Mouse (Mus musculus): ENCODE measurements at regions not wholly inside any gene's neighbourhood (a gene's known extent, or its start where the extent isn't known, plus 50 kb on each side); places are given as distances from the start of the nearest gene placed in this dataset.

DNA sequence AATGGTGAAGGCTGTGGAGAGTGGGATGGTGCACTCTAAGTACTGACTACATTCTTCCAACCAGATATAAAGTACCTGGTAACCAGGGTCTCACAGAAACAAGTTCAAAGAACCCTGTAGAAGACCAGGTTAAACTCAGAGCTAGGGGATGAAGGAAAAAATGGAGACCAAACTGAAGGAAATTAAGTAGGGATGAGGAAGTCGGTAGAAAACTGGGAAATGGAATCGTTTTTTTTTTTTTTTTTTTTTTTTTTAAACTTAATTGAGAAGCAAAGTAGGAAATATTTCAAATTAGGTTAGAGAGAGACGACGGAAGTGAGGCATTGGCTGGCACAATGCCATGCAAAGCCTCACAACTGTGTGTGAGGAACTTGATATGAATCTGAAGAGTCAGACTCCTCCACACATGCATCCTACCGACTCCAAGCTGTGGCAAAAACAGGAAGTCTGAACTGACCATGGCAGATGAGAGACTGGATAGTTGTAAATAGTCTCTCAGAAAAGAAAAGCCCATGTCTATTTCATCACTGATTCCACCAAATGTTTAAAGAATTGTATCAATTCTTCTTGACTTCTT is 194.2 kb downstream of the Etnk1 start:
- Histone ChIP-seq H3K4me1 (ENCODE audit: control insufficient read depth in 1 of 2, insufficient read depth in 2 of 2) (no peaks in the 10 kb centered on the region), H3K27ac (ENCODE audit: insufficient read depth, low read depth) (no peak overlapping the region), H3K27me3 (replicated peaks) (no peaks in the 10 kb centered on the region), H3K36me3 (replicated peaks in 1 of 2; ENCODE audit: control insufficient read depth in 1 of 2, insufficient read depth in 1 of 2, low read length in 1 of 2) (no peaks in the 10 kb centered on the region), H3K9ac (ENCODE audit: insufficient read depth, low read depth) (no peak overlapping the region), H3K4me3 (replicated peaks in 1 of 3; ENCODE audit: low read depth in 2 of 3, low read length in 2 of 3, poor library complexity in 1 of 3) (no peak overlapping the region), H3K79me2 (replicated peaks; ENCODE audit: control insufficient read depth, extremely low read depth, insufficient read depth, poor library complexity, severe bottlenecking) (no peaks in the 10 kb centered on the region), H3K9me3 (replicated peaks; ENCODE audit: low read length) (no peaks in the 10 kb centered on the region), H3K4me2 (ENCODE audit: insufficient read depth, low read depth, poor library complexity, severe bottlenecking) (no peak overlapping the region)
- in situ Hi-C loops (cut with MboI; ENCODE audit: low pct_ligation_motif_present, low pct_unique_long_range_greater_than_20kb, low sequenced_read_pairs), result no loop called here
- TF ChIP-seq POLR2A (IDR thresholded peaks at IDR 0.05; ENCODE audit: low read depth, low read length) (no peak), SIN3A (IDR thresholded peaks at IDR 0.05; ENCODE audit: low read length) (no peak), UBTF (IDR thresholded peaks at IDR 0.05; ENCODE audit: low read depth, low read length) (no peak), MAFK (IDR thresholded peaks at IDR 0.05; ENCODE audit: insufficient replicate concordance, low read length) (no peak), ZKSCAN1 (IDR thresholded peaks at IDR 0.05; ENCODE audit: borderline replicate concordance, low read depth, low read length) (no peak), USF1 (IDR thresholded peaks at IDR 0.05; ENCODE audit: low read depth, low read length) (no peak), SMC3 (IDR thresholded peaks at IDR 0.05; ENCODE audit: low read depth, low read length) (no peak), ZC3H11A (IDR thresholded peaks at IDR 0.05; ENCODE audit: low read depth, low read length) (no peak), RAD21 (IDR thresholded peaks at IDR 0.05; ENCODE audit: low read depth, low read length) (no peak), NRF1 (IDR thresholded peaks at IDR 0.05; ENCODE audit: low read depth, low read length) (no peak)
- DNase-seq (ENCODE audit: extremely low read depth), result no peak
- dilution Hi-C loops (cut with MboI; ENCODE audit: extremely low pct_ligation_motif_present, extremely low pct_unique_long_range_greater_than_20kb, low sequenced_read_pairs), result no loop called here

DNA sequence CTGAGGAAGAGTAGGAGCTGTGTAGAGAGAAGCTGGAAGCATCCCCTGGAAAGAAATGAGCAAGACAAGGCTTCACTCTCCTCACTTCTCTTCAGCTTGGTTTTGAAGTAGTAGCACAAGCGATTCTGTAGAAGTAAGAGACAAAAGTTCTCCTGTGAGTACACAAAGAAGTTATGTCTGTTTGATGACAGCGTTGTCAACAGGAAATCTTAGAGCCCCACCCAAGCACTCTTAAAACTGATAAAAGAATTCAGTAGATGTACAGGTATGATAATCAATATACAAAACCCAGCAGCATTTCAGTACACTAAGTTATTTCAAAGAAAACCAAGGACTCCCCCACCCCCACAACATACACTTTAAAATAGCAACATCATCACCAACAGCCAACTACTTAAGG is 194.9 kb downstream of the Etnk1 start:
- no peaks in the 10 kb centered on the region for H3K79me2 ChIP-seq (replicated peaks; ENCODE audit: control insufficient read depth, extremely low read depth, insufficient read depth, poor library complexity, severe bottlenecking)
- H3K4me2 ChIP-seq (ENCODE audit: insufficient read depth, low read depth, poor library complexity, severe bottlenecking), result no peak overlapping the region
- H3K27ac ChIP-seq (ENCODE audit: insufficient read depth, low read depth), result no peak overlapping the region
- no peaks in the 10 kb centered on the region for H3K27me3 ChIP-seq (replicated peaks)
- dilution Hi-C loops (cut with MboI; ENCODE audit: extremely low pct_ligation_motif_present, extremely low pct_unique_long_range_greater_than_20kb, low sequenced_read_pairs) (no loop called here), in situ Hi-C loops (cut with MboI; ENCODE audit: low pct_ligation_motif_present, low pct_unique_long_range_greater_than_20kb, low sequenced_read_pairs) (no loop called here)
- DNase-seq (ENCODE audit: extremely low read depth), result no peak
- no peaks in the 10 kb centered on the region for H3K4me1 ChIP-seq (ENCODE audit: control insufficient read depth in 1 of 2, insufficient read depth in 2 of 2)
- no peaks in the 10 kb centered on the region for H3K9me3 ChIP-seq (replicated peaks; ENCODE audit: low read length)
- no peaks in the 10 kb centered on the region for H3K36me3 ChIP-seq (replicated peaks in 1 of 2; ENCODE audit: control insufficient read depth in 1 of 2, insufficient read depth in 1 of 2, low read length in 1 of 2)
- H3K4me3 ChIP-seq (replicated peaks in 1 of 3; ENCODE audit: low read depth in 2 of 3, low read length in 2 of 3, poor library complexity in 1 of 3), result no peak overlapping the region
- H3K9ac ChIP-seq (ENCODE audit: insufficient read depth, low read depth), result no peak overlapping the region
- TF ChIP-seq ZNF384 (IDR thresholded peaks at IDR 0.05; ENCODE audit: low read depth, low read length) (no peak), JUND (conservative IDR thresholded peaks at IDR 0.05; ENCODE audit: low read depth, low read length) (no peak), UBTF (IDR thresholded peaks at IDR 0.05; ENCODE audit: low read depth, low read length) (no peak), MXI1 (IDR thresholded peaks at IDR 0.05; ENCODE audit: low read depth, low read length) (no peak), SMC3 (IDR thresholded peaks at IDR 0.05; ENCODE audit: low read depth, low read length) (no peak), JUN (IDR thresholded peaks at IDR 0.05; ENCODE audit: insufficient read depth, low read depth, low read length) (no peak), MAX (IDR thresholded peaks at IDR 0.05; ENCODE audit: low read length) (no peak), TCF12 (IDR thresholded peaks at IDR 0.05; ENCODE audit: low read depth, low read length) (no peak), SIN3A (IDR thresholded peaks at IDR 0.05; ENCODE audit: low read length) (no peak), MAZ (IDR thresholded peaks at IDR 0.05; ENCODE audit: low read depth, low read length) (no peak), ELF1 (IDR thresholded peaks at IDR 0.05; ENCODE audit: low read depth, low read length) (no peak), MEF2A (IDR thresholded peaks at IDR 0.05; ENCODE audit: borderline replicate concordance, low read depth, low read length) (no peak), RCOR1 (conservative IDR thresholded peaks at IDR 0.05; ENCODE audit: low read depth, low read length) (no peak), E2F4 (IDR thresholded peaks at IDR 0.05; ENCODE audit: insufficient replicate concordance, low read depth, low read length) (no peak)

Measured in CH12.LX (cell line).